Mouse (Mus musculus): ENCODE measurements around the gene Entpd1.

The Entpd1 gene

GRCm38 (mm10) chr19:40723516-40723915 lies 111.3 kb downstream of the Entpd1 start:
- no peak for DNase-seq (ENCODE audit: low read depth, low spot score)

- no peak for DNase-seq (ENCODE audit: low read depth, low spot score)
These were observed 114.0 kb downstream of the Entpd1 start for GRCm38 (mm10) chr19:40726148-40726547.

GRCm38 (mm10) chr19:40726614-40727013 lies 114.4 kb downstream of the Entpd1 start:
- DNase-seq (ENCODE audit: low read depth, low spot score) = no peak

- no peak for DNase-seq (ENCODE audit: low read depth, low spot score)
These were observed 116.0 kb downstream of the Entpd1 start for GRCm38 (mm10) chr19:40728213-40728612.

- DNase-seq (ENCODE audit: low read depth, low spot score) = no peak
These were observed 116.7 kb downstream of the Entpd1 start for GRCm38 (mm10) chr19:40728732-40729420.

GRCm38 (mm10) chr19:40733409-40733808 lies 121.2 kb downstream of the Entpd1 start:
- DNase-seq (ENCODE audit: low read depth, low spot score) = no peak

GRCm38 (mm10) chr19:40733849-40734248 lies 121.7 kb downstream of the Entpd1 start:
- DNase-seq (ENCODE audit: low read depth, low spot score) = no peak

GRCm38 (mm10) chr19:40736680-40737512 lies 124.7 kb downstream of the Entpd1 start:
- peak; percentile 72 for DNase-seq (ENCODE audit: low read depth, low spot score)

- DNase-seq (ENCODE audit: low read depth, low spot score) = no peak
These were observed 125.4 kb downstream of the Entpd1 start for GRCm38 (mm10) chr19:40737613-40738012.

GRCm38 (mm10) chr19:40738683-40739324 lies 126.6 kb downstream of the Entpd1 start:
- DNase-seq (ENCODE audit: low read depth, low spot score) = no peak

- DNase-seq (ENCODE audit: low read depth, low spot score) = peak; percentile 20
These were observed 134.4 kb downstream of the Entpd1 start for GRCm38 (mm10) chr19:40746603-40747002.

GRCm38 (mm10) chr19:40748559-40748958 lies 136.4 kb downstream of the Entpd1 start, which contains the start of gene Cc2d2b:
Gene Cc2d2b (plus strand): TSS chr19:40748753.
- DNase-seq (ENCODE audit: low read depth, low spot score) = no peak

GRCm38 (mm10) chr19:40754311-40754710 lies 142.1 kb downstream of the Entpd1 start:
- peak; percentile 62 for DNase-seq (ENCODE audit: low read depth, low spot score)

GRCm38 (mm10) chr19:40760071-40760470 lies 147.9 kb downstream of the Entpd1 start:
- no peak for DNase-seq (ENCODE audit: low read depth, low spot score)

GRCm38 (mm10) chr19:40762023-40762759 lies 150.0 kb downstream of the Entpd1 start:
- DNase-seq (ENCODE audit: low read depth, low spot score) = no peak

- DNase-seq (ENCODE audit: low read depth, low spot score) = no peak
These were observed 155.0 kb downstream of the Entpd1 start for GRCm38 (mm10) chr19:40767189-40767588.

- DNase-seq (ENCODE audit: low read depth, low spot score) = peak; percentile 9
These were observed 157.2 kb downstream of the Entpd1 start for GRCm38 (mm10) chr19:40769341-40769770.

GRCm38 (mm10) chr19:40788004-40788714 lies 176.0 kb downstream of the Entpd1 start:
- no peak for DNase-seq (ENCODE audit: low read depth, low spot score)

- peak; percentile 10 for DNase-seq (ENCODE audit: low read depth, low spot score)
These were observed 176.5 kb downstream of the Entpd1 start for GRCm38 (mm10) chr19:40788715-40789084.
